Mouse (Mus musculus) lung, adult 2 months (tissue): ENCODE data around the gene Nudcd3.

ENCODE experiments used
- CTCF ChIP-seq: fragments of 200-500 bp; IDR thresholded peaks from 2 replicates; pipeline ENCODE4 v1.5.1; 2011; ENCODE audit warnings: mild to moderate bottlenecking, low read length, control low read depth; ENCODE audit not compliant: insufficient read depth
- POLR2A ChIP-seq: fragments of 200-500 bp; IDR thresholded peaks from 2 replicates; pipeline ENCODE4 v1.6.1; 2011; ENCODE audit warnings: low read depth, mild to moderate bottlenecking, control low read depth, low read length, borderline replicate concordance; ENCODE audit errors: extremely low read depth

DNA sequence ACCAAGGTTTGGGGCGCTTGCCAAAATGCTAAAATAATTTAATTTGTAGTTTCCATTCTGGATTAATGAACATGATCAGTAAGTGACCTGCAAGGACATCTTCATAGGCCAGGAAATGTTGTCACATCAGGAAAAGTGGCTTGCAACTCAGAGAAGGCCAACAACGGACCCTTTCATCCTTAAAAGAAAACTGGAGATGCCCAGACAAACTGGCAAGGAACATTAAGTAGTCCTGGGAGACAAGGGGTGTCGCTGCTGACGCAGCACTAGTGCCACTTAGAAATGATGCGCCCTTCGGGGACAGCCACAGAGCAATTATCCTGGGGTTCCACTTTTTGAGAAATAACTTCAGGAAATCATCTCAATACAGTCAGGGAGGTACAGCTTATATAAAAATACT, 80.2 kb downstream of the Nudcd3 start:
- TF ChIP-seq CTCF (no peak), POLR2A (no peak)
